Mouse (Mus musculus) lung, postnatal 36 days (tissue): ENCODE data around the gene Prr5l.
A peak's percentile ranks its signal among the peaks of the same experiment; 100 is the strongest.
"Not testable (repeated sequence)": the region's sequence is repeated elsewhere in the genome, so short reads cannot be mapped to it uniquely, and the experiment has no call there.

Experiments
- DNase-seq: peaks from one replicate; pipeline ENCODE4 v3.0.0; 2022; ENCODE audit warnings: mixed read lengths

The Prr5l gene

GRCm38 (mm10) chr2:101761898-101762297, 120.9 kb downstream of the Prr5l start:
- no peak for DNase-seq

GRCm38 (mm10) chr2:101759523-101760277, 123.1 kb downstream of the Prr5l start:
- DNase-seq = no peak

- no peak for DNase-seq
Measured at GRCm38 (mm10) chr2:101757806-101758205, 125.0 kb downstream of the Prr5l start.

GRCm38 (mm10) chr2:101756069-101756753, 126.6 kb downstream of the Prr5l start:
- DNase-seq = no peak

GRCm38 (mm10) chr2:101754939-101755555, 127.8 kb downstream of the Prr5l start:
- no peak for DNase-seq

- no peak for DNase-seq
Measured at GRCm38 (mm10) chr2:101754428-101754827, 128.4 kb downstream of the Prr5l start.

- peak; percentile 44 for DNase-seq
Measured at GRCm38 (mm10) chr2:101752979-101753378, 129.8 kb downstream of the Prr5l start.

GRCm38 (mm10) chr2:101752402-101752801, 130.4 kb downstream of the Prr5l start:
- DNase-seq = peak; percentile 92

- peak; percentile 35 for DNase-seq
Measured at GRCm38 (mm10) chr2:101751236-101751922, 131.4 kb downstream of the Prr5l start.

GRCm38 (mm10) chr2:101746537-101746936, 136.3 kb downstream of the Prr5l start:
- DNase-seq = peak; percentile 71

GRCm38 (mm10) chr2:101745656-101746055, 137.2 kb downstream of the Prr5l start:
- DNase-seq = not testable (repeated sequence)

GRCm38 (mm10) chr2:101742072-101742860, 140.6 kb downstream of the Prr5l start:
- no peak for DNase-seq

GRCm38 (mm10) chr2:101741653-101742052, 141.2 kb downstream of the Prr5l start:
- no peak for DNase-seq

GRCm38 (mm10) chr2:101739914-101740313, 142.9 kb downstream of the Prr5l start:
- peak; percentile 53 for DNase-seq

- peak; percentile 81 for DNase-seq
Measured at GRCm38 (mm10) chr2:101733564-101733963, 149.3 kb downstream of the Prr5l start.

GRCm38 (mm10) chr2:101732777-101733210, 150.0 kb downstream of the Prr5l start:
- peak; percentile 61 for DNase-seq

GRCm38 (mm10) chr2:101730972-101731371, 151.9 kb downstream of the Prr5l start:
- peak; percentile 40 for DNase-seq

- peak; percentile 37 for DNase-seq
Measured at GRCm38 (mm10) chr2:101729472-101729871, 153.4 kb downstream of the Prr5l start.

- DNase-seq = peak; percentile 9
Measured at GRCm38 (mm10) chr2:101727787-101728186, 155.0 kb downstream of the Prr5l start.

GRCm38 (mm10) chr2:101723333-101723881, 159.4 kb downstream of the Prr5l start:
- DNase-seq = no peak

- DNase-seq = peak; percentile 49
Measured at GRCm38 (mm10) chr2:101722370-101723332, 160.2 kb downstream of the Prr5l start.
